Mouse (Mus musculus): ENCODE results near the gene Ces1c. TPM values are rescaled to one million over a fixed set of nuclear protein-coding genes. Genes with fewer than 3 reads are reported as not detected.
A peak's percentile ranks its signal among the peaks of the same experiment; 100 is the strongest.

The Ces1c gene
- not detected for total RNA-seq (2021)

- intact Hi-C loops (cut with DNase I) = no loop called here
- DNase-seq (ENCODE audit: low spot score in 2 of 2) = peak in 1 of 2 experiments; percentile 5
Observed at GRCm38 (mm10) chr8:93131233-93131980, at the start of gene Ces1c. Gene Ces1c (minus strand): TSS chr8:93131283.

GRCm38 (mm10) chr8:93180581-93181129 lies 49.6 kb upstream of the Ces1c start:
- intact Hi-C loops (cut with DNase I) = no loop called here
- no peak for DNase-seq (ENCODE audit: low spot score in 2 of 2)

GRCm38 (mm10) chr8:93176593-93176992 lies 45.5 kb upstream of the Ces1c start:
- no peak for DNase-seq (ENCODE audit: low spot score in 2 of 2)
- intact Hi-C loops (cut with DNase I) = no loop called here

GRCm38 (mm10) chr8:93174554-93174953 lies 43.5 kb upstream of the Ces1c start:
- intact Hi-C loops (cut with DNase I) = no loop called here
- no peak for DNase-seq (ENCODE audit: low spot score in 2 of 2)

- intact Hi-C loops (cut with DNase I) = no loop called here
- no peak for DNase-seq (ENCODE audit: low spot score in 2 of 2)
Observed at GRCm38 (mm10) chr8:93171846-93172590, 40.9 kb upstream of the Ces1c start.

GRCm38 (mm10) chr8:93163363-93163762 lies 32.3 kb upstream of the Ces1c start:
- no peak for DNase-seq (ENCODE audit: low spot score in 2 of 2)
- intact Hi-C loops (cut with DNase I) = no loop called here

- intact Hi-C loops (cut with DNase I) = no loop called here
- no peak for DNase-seq (ENCODE audit: low spot score in 2 of 2)
Observed at GRCm38 (mm10) chr8:93151401-93151800, 20.3 kb upstream of the Ces1c start.

GRCm38 (mm10) chr8:93147331-93147730 lies 16.2 kb upstream of the Ces1c start:
- intact Hi-C loops (cut with DNase I) = loop anchor here (10.0 kb wide), 1 partner anchor 133 kb away; no protein-coding TSS in a partner anchor
- DNase-seq (ENCODE audit: low spot score in 2 of 2) = no peak

GRCm38 (mm10) chr8:93140696-93141095 lies 9.6 kb upstream of the Ces1c start:
- DNase-seq (ENCODE audit: low spot score in 2 of 2) = peak in 1 of 2 experiments; percentile 21
- intact Hi-C loops (cut with DNase I) = loop anchor here (10.0 kb wide), 1 partner anchor 126 kb away; no protein-coding TSS in a partner anchor

GRCm38 (mm10) chr8:93132196-93132595 lies 1.1 kb upstream of the Ces1c start:
- DNase-seq (ENCODE audit: low spot score in 2 of 2) = no peak
- intact Hi-C loops (cut with DNase I) = no loop called here

GRCm38 (mm10) chr8:93126476-93126875 lies 4.6 kb downstream of the Ces1c start:
- DNase-seq (ENCODE audit: low spot score in 2 of 2) = no peak
- intact Hi-C loops (cut with DNase I) = no loop called here

GRCm38 (mm10) chr8:93122005-93122404 lies 9.1 kb downstream of the Ces1c start:
- intact Hi-C loops (cut with DNase I) = no loop called here
- DNase-seq (ENCODE audit: low spot score in 2 of 2) = no peak

GRCm38 (mm10) chr8:93095376-93095775 lies 35.7 kb downstream of the Ces1c start:
- DNase-seq (ENCODE audit: low spot score in 2 of 2) = peak in 1 of 2 experiments; percentile 23
- intact Hi-C loops (cut with DNase I) = loop anchor here (2.0 kb wide), 1 partner anchor 85 kb away; no protein-coding TSS in a partner anchor

GRCm38 (mm10) chr8:93091324-93091723 lies 39.8 kb downstream of the Ces1c start:
- intact Hi-C loops (cut with DNase I) = loop anchor here (5.0 kb wide), 1 partner anchor 34 kb away; no protein-coding TSS in a partner anchor

GRCm38 (mm10) chr8:93088686-93089122 lies 42.4 kb downstream of the Ces1c start:
- intact Hi-C loops (cut with DNase I) = no loop called here
- DNase-seq (ENCODE audit: low spot score in 2 of 2) = no peak

More at GRCm38 (mm10) chr8:93091324-93091723, 39.8 kb downstream of the Ces1c start:
- DNase-seq (ENCODE audit: low spot score in 2 of 2) = no peak

GRCm38 (mm10) chr8:93088193-93088592 lies 42.9 kb downstream of the Ces1c start:
- intact Hi-C loops (cut with DNase I) = no loop called here
- no peak for DNase-seq (ENCODE audit: low spot score in 2 of 2)

- DNase-seq (ENCODE audit: low spot score in 2 of 2) = no peak
- intact Hi-C loops (cut with DNase I) = no loop called here
Observed at GRCm38 (mm10) chr8:93079887-93080286, 51.2 kb downstream of the Ces1c start, which contains the start of gene Ces1b. Gene Ces1b (minus strand): TSS chr8:93080017.

GRCm38 (mm10) chr8:93075251-93075650 lies 55.8 kb downstream of the Ces1c start:
- DNase-seq (ENCODE audit: low spot score in 2 of 2) = no peak
- intact Hi-C loops (cut with DNase I) = no loop called here

- intact Hi-C loops (cut with DNase I) = loop anchor here (10.0 kb wide), 1 partner anchor 431 kb away; no protein-coding TSS in a partner anchor
- DNase-seq (ENCODE audit: low spot score in 2 of 2) = no peak
Observed at GRCm38 (mm10) chr8:93063416-93064117, 67.5 kb downstream of the Ces1c start.
